Mouse (Mus musculus): Measurements from ENCODE around the gene Ppef1.

Ppef1 gene

DNA sequence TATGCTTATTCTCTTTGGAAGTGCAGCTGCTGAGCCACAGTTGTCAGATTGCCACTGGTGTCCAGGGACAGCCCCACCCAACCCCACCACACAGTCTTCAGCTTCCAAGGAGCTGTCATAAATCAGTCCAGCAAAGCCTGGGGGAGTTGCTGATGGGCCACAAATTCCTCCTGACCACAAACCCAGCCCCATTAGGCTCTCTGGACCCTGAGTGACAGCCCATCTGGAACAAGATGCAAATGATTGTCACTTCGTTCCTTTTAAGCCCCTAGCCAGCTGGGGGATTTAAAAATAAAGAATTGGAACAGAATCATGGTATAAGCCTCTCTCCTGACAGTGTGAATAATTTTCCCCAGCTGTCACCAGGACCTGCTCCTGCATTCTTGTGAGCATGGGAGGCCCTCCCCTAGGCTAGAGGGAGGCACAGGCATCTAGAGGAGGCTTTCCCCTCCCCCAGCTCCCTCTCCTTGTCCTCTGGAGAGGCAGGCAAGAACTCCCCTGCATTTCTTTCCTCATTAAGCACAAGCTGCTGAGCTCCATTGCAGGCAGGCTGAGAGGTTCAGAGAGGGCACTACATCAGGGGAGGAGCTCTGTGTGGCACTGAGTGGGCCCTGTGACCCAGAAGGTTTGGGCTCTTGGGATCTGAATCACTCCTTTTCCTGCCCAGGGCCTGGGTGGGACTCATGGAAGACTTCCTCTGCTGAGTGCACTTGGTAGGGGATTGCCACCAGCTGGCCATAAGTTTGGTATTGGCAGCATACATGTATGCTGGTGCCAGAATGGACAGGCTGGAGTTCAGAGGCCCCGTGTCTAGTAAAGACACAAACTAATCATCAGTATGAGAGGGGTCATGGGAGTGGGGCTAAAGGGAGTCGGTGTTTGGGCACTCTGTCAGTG, 136.8 kb downstream of the Ppef1 start:
- peak; percentile 91 for DNase-seq (ENCODE audit: low read depth, low spot score)

DNA sequence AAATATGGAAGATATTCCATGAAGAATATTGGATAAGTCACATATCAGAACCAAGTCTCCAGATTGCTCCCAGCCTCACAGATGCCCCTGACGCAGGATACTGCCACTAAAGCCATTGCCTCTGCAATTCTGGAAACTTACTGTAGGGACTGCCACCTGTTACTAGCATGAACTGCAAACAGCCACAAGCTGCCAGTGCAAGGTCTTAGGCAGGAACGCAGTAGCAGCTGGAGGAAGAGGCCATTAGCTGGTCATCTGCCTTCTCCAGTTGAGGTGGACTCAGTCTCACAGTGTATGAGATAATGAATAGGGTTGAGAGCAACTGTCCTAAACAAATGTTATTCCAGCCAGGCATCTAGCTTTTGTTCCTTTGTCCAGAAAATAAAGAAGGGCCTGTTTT, 137.5 kb downstream of the Ppef1 start:
- no peak for DNase-seq (ENCODE audit: low read depth, low spot score)

DNA sequence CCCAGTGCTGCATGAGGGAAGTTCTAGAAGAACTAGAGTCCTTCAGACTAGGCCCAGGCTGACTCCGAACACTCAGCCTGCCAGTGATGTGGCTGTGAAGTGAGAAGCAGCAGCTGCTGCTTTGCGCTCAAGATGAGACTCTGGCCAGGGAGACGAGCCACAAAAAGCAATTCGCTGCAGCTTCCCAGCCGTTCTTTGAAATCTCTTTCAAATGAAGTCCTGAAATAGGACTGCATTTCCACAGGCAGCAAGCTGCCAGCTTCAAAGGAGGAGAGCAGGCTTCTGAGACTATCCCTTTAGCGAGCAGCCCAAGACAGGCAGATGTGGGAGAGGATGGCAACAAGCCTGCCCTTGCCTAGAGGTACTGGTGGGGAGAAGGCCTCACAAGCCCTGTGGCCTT, 142.6 kb downstream of the Ppef1 start:
- no peak for DNase-seq (ENCODE audit: low read depth, low spot score)

- DNase-seq (ENCODE audit: low read depth, low spot score): no peak
These were observed 145.4 kb downstream of the Ppef1 start for GRCm38 (mm10) chrX:160590147-160590546.

DNA sequence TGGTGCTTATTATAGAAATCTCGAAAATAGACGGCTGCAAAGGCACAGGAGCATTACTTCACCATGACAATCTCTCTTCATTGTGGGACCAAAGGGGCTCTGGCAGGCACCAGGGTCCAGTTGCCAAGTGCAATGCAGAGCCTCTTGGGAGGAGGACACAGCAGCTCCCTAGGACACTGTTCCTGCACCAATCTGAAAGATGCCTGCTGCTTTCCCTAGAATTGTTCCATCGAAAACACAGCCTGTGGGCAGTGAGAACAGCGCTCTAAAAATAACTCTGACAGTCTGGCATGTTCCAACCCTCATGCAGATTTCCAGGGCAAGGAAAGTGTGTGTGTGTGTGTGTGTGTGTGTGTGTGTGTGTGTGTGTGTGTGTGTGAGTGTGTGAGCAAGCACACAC, 147.0 kb downstream of the Ppef1 start:
- no peak for DNase-seq (ENCODE audit: low read depth, low spot score)

GRCm38 (mm10) chrX:160585110-160585509, 150.5 kb downstream of the Ppef1 start:
- DNase-seq (ENCODE audit: low read depth, low spot score): no peak

GRCm38 (mm10) chrX:160584148-160584838, 151.3 kb downstream of the Ppef1 start:
- no peak for DNase-seq (ENCODE audit: low read depth, low spot score)

- DNase-seq (ENCODE audit: low read depth, low spot score): peak; percentile 47
These were observed 152.0 kb downstream of the Ppef1 start for GRCm38 (mm10) chrX:160583589-160583988.

Measured in 3T3-L1 (cell line).